In the genomic region with DNA sequence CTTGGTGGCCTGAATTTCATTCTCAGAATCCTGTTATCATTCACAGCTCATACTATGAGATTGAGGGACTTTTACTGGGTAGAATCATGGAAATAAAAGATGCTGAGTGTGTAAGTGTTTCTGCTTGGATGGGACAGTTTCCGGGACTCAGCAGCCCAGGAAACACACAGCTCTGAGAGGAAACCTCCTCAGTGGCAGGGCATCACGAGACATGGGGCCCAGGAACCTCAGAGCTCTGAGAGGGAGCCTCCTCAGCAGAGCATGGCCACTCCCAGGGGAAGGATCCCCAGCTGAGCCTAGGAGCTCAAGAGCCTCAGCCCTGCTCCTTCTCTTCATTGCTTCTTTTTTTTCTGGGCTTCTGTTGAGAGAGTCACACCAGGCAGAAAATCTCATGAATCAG, we compare ENCODE assay signal across 17 mouse cellular contexts.
"Had no signal": no experiment of that assay in that cellular context is flagged by ENCODE, and none has a peak within 500 bp of the region (broad histone marks: within the 10 kb centered on the region; RNA-seq: fewer than 3 reads in every experiment).

No protein-coding gene starts in this region.

- DNase-seq: kidney, adult 18-20 months; kidney, adult 9 months; kidney, postnatal 14 days; kidney, postnatal 4 days; left cerebral cortex, postnatal 4 days; lung, adult 2 months; lung, postnatal 14 days; lung, postnatal 4 days; midbrain, embryonic 14.5 days; thymus, adult 18-20 months; thymus, postnatal 36 days had no signal

- H3K4me3 ChIP-seq: limb, embryonic 13.5 days; liver, embryonic 15.5 days; neural tube, embryonic 12.5 days; neural tube, embryonic 15.5 days had no signal

- H3K27ac ChIP-seq: limb, embryonic 13.5 days; liver, embryonic 15.5 days; neural tube, embryonic 12.5 days; neural tube, embryonic 15.5 days had no signal

- H3K4me1 ChIP-seq: limb, embryonic 13.5 days; liver, embryonic 15.5 days; neural tube, embryonic 12.5 days; neural tube, embryonic 15.5 days had no signal

- H3K27me3 ChIP-seq: limb, embryonic 13.5 days; liver, embryonic 15.5 days; neural tube, embryonic 12.5 days; neural tube, embryonic 15.5 days had no signal

- H3K9me3 ChIP-seq: limb, embryonic 13.5 days; liver, embryonic 15.5 days; neural tube, embryonic 12.5 days; neural tube, embryonic 15.5 days had no signal

- H3K9ac ChIP-seq: limb, embryonic 13.5 days; liver, embryonic 15.5 days; neural tube, embryonic 12.5 days; neural tube, embryonic 15.5 days had no signal

- H3K4me2 ChIP-seq: limb, embryonic 13.5 days; liver, embryonic 15.5 days; midbrain, embryonic 11.5 days; neural tube, embryonic 12.5 days; neural tube, embryonic 15.5 days had no signal

- ATAC-seq: intestine, embryonic 16.5 days had no signal
